Mouse (Mus musculus): ENCODE measurements around the gene Vstm5.

The Vstm5 gene

GRCm38 (mm10) chr9:15308254-15308653 lies 69.4 kb downstream of the Vstm5 start:
- DNase-seq (ENCODE audit: low spot score in 2 of 2), result no peak

Data from spleen, postnatal 14 days (tissue).